Mouse (Mus musculus) ES-Bruce4 (cell line): ENCODE results near the gene Dnmt3a.

ENCODE experiments used
- CTCF ChIP-seq: IDR thresholded peaks from one replicate; pipeline ENCODE4 v1.8.1; 2011; ENCODE audit warnings: low read depth, low read length
- EP300 ChIP-seq: IDR thresholded peaks from 2 replicates; pipeline ENCODE4 v1.6.1; 2011; ENCODE audit warnings: low read depth, low read length; ENCODE audit not compliant: insufficient read depth
- POLR2A ChIP-seq: IDR thresholded peaks from one replicate; pipeline ENCODE4 v1.8.1; 2011; ENCODE audit warnings: low read length; ENCODE audit not compliant: insufficient read depth

GRCm38 (mm10) chr12:3865594-3865993 is 59.8 kb downstream of the Dnmt3a start:
- no peak for TF ChIP-seq CTCF
- no peak for TF ChIP-seq POLR2A
- no peak for TF ChIP-seq EP300
